Mouse (Mus musculus): ENCODE measurements around the gene Wwc2.

DNA sequence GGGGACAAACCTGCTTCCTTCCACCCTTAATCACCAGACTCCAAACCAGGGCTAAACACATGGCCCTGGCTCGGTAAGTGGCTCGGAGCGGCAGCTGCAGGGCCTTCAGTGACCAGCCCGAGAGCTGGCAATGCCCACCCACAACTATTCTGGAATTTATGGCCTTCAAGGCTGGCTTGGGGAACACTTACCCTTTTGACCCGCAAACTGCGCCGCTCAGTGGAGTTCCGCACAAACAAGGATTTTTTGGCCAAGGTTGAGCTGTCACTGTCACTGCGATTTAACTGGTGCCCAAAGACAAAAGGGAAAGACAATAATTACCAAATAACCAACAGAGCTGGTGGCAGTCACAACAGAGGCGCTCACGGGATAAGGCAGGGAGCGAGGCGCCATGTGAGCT is 144.8 kb downstream of the Wwc2 start:
- TF ChIP-seq CTCF (IDR thresholded peaks at IDR 0.05; ENCODE audit: borderline replicate concordance, insufficient read depth, low read length) (no peak), POLR2A (IDR thresholded peaks at IDR 0.05; ENCODE audit: low read depth, low read length) (no peak)
